Mouse (Mus musculus) liver, postnatal 0 days (tissue): ENCODE measurements at regions not wholly inside any gene's neighbourhood (a gene's known extent, or its start where the extent isn't known, plus 50 kb on each side); places are given as distances from the start of the nearest gene placed in this dataset.

ENCODE experiments used
- ATAC-seq: fragments of 200-750 bp; cut with Nextera tagmentation; 2 replicates; pipeline ENCODE4 v1.8.0; 2017; ENCODE audit warnings: mild to moderate bottlenecking, moderate library complexity
- DNase-seq: peaks from one replicate; pipeline ENCODE4 v3.0.0-alpha.2; 2016
- H3K27ac ChIP-seq: fragments of 300-500 bp; sonication (generic); 2 replicates; pipeline ENCODE4 v1.5.1; 2014; ENCODE audit warnings: antibody characterized with exemption, moderate library complexity, mild to moderate bottlenecking, low read depth
- H3K27me3 ChIP-seq: fragments of 300-500 bp; sonication (generic); 2 replicates; pipeline ENCODE4 v1.6.1; 2014; ENCODE audit warnings: low read length, control low read depth, mixed read lengths; ENCODE audit not compliant: insufficient read depth
- H3K36me3 ChIP-seq: fragments of 300-500 bp; sonication (generic); replicated peaks from 2 replicates; pipeline ENCODE4 v1.6.1; 2014; ENCODE audit warnings: mild to moderate bottlenecking, control low read depth, low read length, moderate library complexity, mixed read lengths; ENCODE audit not compliant: insufficient read depth
- H3K4me1 ChIP-seq: fragments of 300-500 bp; sonication (generic); 2 replicates; pipeline ENCODE4 v1.6.1; 2014; ENCODE audit warnings: antibody characterized with exemption, mild to moderate bottlenecking, control low read depth; ENCODE audit not compliant: insufficient read depth
- H3K4me2 ChIP-seq: fragments of 300-500 bp; sonication (generic); 2 replicates; pipeline ENCODE4 v1.6.1; 2014; ENCODE audit warnings: low read depth, mild to moderate bottlenecking, low read length, moderate library complexity, mixed read lengths
- H3K4me3 ChIP-seq: fragments of 300-500 bp; sonication (generic); 2 replicates; pipeline ENCODE4 v1.5.1; 2014; ENCODE audit warnings: low read depth, low read length
- H3K9ac ChIP-seq: fragments of 300-500 bp; sonication (generic); replicated peaks from 2 replicates; pipeline ENCODE4 v1.6.1; 2014; ENCODE audit warnings: mild to moderate bottlenecking, moderate library complexity
- H3K9me3 ChIP-seq: fragments of 300-500 bp; sonication (generic); 2 replicates; pipeline ENCODE4 v1.6.1; 2016; ENCODE audit warnings: mild to moderate bottlenecking, control low read depth, low read length, mixed read lengths
- CTCF ChIP-seq: sonication (generic); IDR thresholded peaks from 2 replicates; pipeline ENCODE4 v1.5.1; 2016; ENCODE audit warnings: antibody characterized with exemption, low read depth
- EP300 ChIP-seq: IDR thresholded peaks from 2 replicates; pipeline ENCODE4 v1.6.1; 2016; ENCODE audit warnings: antibody characterized with exemption, low read depth, mild to moderate bottlenecking
- WGBS: fragments of 180-500 bp; shearing (Covaris S2); extraction: QIAGEN DNeasy Blood & Tissue Kit; methylation state at CpG from one replicate; pipeline ENCODE4 v1.1.7; 2014; ENCODE audit not compliant: insufficient replicate concordance; 5-methylcytosine and 5-hydroxymethylcytosine counted together

DNA sequence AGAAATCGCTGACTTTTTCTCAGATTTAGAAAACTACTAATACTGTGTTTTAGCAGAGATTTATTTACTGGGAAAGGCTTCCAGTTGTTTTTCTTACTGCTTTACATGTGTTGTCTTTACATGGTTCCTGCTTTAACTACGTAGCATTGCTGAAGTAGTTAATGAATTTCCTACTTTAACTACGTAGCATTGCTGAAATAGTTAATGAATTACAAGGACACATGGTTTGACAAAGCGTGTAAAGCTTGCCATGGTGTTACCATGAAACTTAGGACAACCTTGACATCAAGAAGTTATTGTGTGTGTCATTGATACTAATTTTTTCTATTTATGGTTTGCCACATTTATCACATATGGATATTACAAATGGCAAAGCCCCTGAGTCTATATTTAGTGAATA, 168.7 kb downstream of the Rfx6 start:
- no peak for TF ChIP-seq EP300
- Histone ChIP-seq H3K4me1 (no peaks in the 10 kb centered on the region), H3K4me3 (no peak overlapping the region), H3K4me2 (no peak overlapping the region), H3K9me3 (no peaks in the 10 kb centered on the region), H3K9ac (no peak overlapping the region), H3K36me3 (no peaks in the 10 kb centered on the region), H3K27ac (no peak overlapping the region), H3K27me3 (no peaks in the 10 kb centered on the region)
- DNase-seq, result no peak
- ATAC-seq, result no peak
- WGBS, result 52% methylated on average over 4 of the region's 4 CpGs

DNA sequence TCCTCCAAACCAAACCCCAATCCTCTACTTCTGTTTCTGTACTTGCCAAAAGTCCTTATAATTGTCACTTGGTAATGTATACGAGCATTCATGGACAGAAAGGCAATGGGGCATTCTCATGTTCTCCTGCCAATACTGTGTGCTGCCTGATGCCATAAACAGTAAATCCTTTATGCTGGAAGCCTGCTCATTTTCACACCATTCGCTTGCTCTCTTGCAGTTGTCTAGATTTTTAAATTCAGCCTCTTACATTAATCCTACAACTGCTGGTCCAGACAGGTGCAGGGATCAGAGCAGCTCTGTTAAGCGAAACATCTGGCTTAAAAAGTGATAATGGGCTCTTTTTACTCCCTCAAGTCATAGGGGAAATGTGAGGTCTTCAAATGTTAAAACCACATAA, 152.9 kb upstream of the Vgll2 start:
- Histone ChIP-seq H3K4me1 (no peaks in the 10 kb centered on the region), H3K9ac (no peak overlapping the region), H3K9me3 (no peaks in the 10 kb centered on the region), H3K4me2 (no peak overlapping the region), H3K4me3 (no peak overlapping the region), H3K27me3 (no peaks in the 10 kb centered on the region), H3K36me3 (no peaks in the 10 kb centered on the region), H3K27ac (no peak overlapping the region)
- no peak for DNase-seq
- no peak for ATAC-seq
- WGBS, result 69% methylated on average over 3 of the region's 3 CpGs
- no peak for TF ChIP-seq CTCF
- TF ChIP-seq EP300, result no peak

DNA sequence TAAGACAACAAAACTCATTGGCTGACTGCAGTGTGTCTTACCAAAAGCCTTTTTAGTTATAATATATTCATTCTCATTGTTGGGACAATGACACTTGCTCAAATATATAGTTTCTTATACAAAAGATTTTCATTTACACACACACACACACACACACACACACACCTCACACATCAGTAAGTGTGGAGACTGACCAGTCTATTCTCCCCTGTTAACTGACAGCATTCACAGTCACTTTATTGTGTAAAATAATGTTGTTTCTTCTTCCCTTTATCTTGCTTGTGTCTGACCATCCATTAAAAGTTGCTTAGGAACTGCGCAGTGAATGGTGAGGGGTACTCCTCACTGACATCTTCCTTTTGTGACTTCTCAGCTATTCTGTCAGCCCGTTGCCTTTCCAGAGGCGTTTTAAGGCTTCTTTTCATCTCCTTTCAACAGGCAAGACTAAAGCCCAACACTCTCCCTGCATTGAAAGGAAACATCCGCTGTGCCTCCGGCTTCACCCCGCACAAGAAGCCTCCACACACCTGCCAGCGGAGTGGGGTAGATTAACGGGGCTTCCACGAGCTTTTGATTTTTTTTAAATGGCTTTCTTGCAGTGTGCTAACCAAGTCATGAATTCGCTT, 111.1 kb upstream of the Vgll2 start:
- Histone ChIP-seq H3K4me2 (no peak overlapping the region), H3K9ac (no peak overlapping the region), H3K4me3 (no peak overlapping the region), H3K27ac (no peak overlapping the region), H3K9me3 (no peaks in the 10 kb centered on the region), H3K4me1 (no peaks in the 10 kb centered on the region), H3K36me3 (no peaks in the 10 kb centered on the region), H3K27me3 (no peaks in the 10 kb centered on the region)
- DNase-seq (no peak), ATAC-seq (no peak)
- WGBS, result 58% methylated on average over 10 of the region's 10 CpGs
- TF ChIP-seq EP300, result no peak

DNA sequence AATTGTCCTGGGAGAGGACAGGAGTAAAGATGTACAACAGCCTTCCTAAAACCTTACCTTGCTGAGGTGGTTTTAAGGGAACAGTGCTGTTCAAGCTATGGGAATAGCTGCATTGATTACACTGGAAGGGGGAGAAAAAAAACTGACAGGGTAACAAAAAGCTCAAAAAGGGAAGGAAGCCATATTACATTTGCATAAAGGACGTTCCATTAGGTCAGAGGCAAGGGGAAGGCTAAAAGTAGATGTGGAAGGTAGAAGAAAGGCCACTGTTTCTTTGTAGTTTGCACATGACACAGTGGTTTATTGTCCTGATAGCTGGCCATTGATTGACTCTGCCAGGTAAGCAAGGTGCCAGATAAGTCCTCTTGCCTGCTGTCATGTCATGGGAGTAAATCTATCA, 110.2 kb upstream of the Vgll2 start:
- Histone ChIP-seq H3K9me3 (no peaks in the 10 kb centered on the region), H3K4me2 (no peak overlapping the region), H3K4me3 (no peak overlapping the region), H3K9ac (no peak overlapping the region), H3K36me3 (no peaks in the 10 kb centered on the region), H3K27ac (no peak overlapping the region), H3K4me1 (no peaks in the 10 kb centered on the region), H3K27me3 (no peaks in the 10 kb centered on the region)
- WGBS, result 11% methylated on average over 1 of the region's 1 CpGs
- DNase-seq (no peak), ATAC-seq (no peak)
- TF ChIP-seq EP300 (no peak), CTCF (no peak)

DNA sequence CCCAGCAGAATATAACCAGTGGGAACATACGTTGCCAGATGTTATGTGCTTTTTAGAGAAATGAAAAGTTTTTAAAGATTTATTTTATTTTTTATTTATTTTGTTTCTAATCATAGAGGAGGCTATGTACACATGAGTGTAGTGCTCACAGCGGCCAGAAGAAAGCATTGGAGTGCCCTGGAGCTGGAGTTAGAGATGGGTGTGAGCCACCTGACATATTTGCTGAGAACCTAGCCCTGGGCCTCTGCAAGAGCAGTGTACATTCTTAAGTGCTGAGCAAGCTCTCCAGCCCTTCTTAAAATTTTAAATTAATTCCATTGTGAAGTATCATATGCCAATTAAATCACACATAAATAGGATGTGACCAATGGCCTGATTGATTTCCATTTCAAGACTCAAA, 95.7 kb upstream of the Vgll2 start:
- Histone ChIP-seq H3K9me3 (no peaks in the 10 kb centered on the region), H3K27me3 (no peaks in the 10 kb centered on the region), H3K4me3 (no peak overlapping the region), H3K4me2 (no peak overlapping the region), H3K4me1 (no peaks in the 10 kb centered on the region), H3K36me3 (no peaks in the 10 kb centered on the region), H3K27ac (no peak overlapping the region), H3K9ac (no peak overlapping the region)
- DNase-seq, result no peak
- no peak for TF ChIP-seq EP300
- no peak for TF ChIP-seq CTCF
- WGBS, result 60% methylated on average over 2 of the region's 2 CpGs
- ATAC-seq, result no peak

DNA sequence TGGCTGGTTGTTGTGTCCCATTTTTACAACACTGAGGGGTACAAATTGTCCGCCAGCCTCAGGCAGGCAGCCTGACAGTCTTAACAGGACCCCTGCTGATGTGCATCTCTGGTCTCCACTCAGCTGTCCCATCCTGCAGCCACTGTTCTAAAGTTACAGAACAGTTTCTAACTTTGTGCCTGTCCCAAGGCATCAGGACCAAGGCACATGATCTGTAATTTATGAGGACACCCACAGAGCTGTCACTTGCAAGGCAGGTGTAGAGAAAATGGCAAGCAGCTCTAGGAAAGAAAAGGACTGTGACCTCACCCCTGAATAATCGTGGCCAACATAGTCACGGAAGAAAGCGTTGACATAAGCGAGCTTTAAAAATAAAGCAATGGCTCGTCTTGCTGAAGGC, 93.0 kb upstream of the Vgll2 start:
- no peak overlapping the region for H3K4me2 ChIP-seq
- no peaks in the 10 kb centered on the region for H3K27me3 ChIP-seq
- no peak for TF ChIP-seq EP300
- no peak for TF ChIP-seq CTCF
- DNase-seq (no peak), ATAC-seq (no peak)
- no peak overlapping the region for H3K4me3 ChIP-seq
- H3K9ac ChIP-seq, result no peak overlapping the region
- no peak overlapping the region for H3K27ac ChIP-seq
- 80% methylated on average over 6 of the region's 6 CpGs for WGBS
- H3K9me3 ChIP-seq, result no peaks in the 10 kb centered on the region
- no peaks in the 10 kb centered on the region for H3K36me3 ChIP-seq
- H3K4me1 ChIP-seq, result no peaks in the 10 kb centered on the region

DNA sequence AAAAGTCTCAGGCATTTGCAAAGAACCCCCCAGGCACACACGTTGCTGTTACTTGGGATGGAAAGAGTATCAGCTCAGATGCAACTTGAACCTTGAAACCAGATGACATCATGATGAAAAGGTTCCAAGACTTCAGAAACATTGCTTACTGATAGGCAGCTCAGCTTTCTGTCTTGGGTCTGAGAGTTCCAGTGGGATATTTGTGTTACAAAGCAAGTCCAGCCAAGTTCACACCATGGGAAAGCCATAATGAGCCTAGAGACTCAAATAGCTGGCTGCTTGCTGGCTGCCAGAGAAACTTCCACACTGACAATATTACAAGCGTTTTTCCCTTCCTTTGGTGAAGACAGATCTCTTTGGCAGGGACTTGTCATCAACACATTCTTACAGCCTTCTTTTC, 92.0 kb upstream of the Vgll2 start:
- TF ChIP-seq EP300 (no peak), CTCF (no peak)
- Histone ChIP-seq H3K4me2 (no peak overlapping the region), H3K27ac (no peak overlapping the region), H3K9me3 (no peaks in the 10 kb centered on the region), H3K9ac (no peak overlapping the region), H3K4me1 (no peaks in the 10 kb centered on the region), H3K36me3 (no peaks in the 10 kb centered on the region), H3K4me3 (no peak overlapping the region), H3K27me3 (no peaks in the 10 kb centered on the region)
- ATAC-seq (no peak), DNase-seq (no peak)
- 57% methylated on average over 2 of the region's 2 CpGs for WGBS
